Mouse (Mus musculus) left cerebral cortex, postnatal 25 days (tissue): ENCODE measurements around the gene Ambn. TPM values are rescaled to one million over a fixed set of nuclear protein-coding genes. Genes with fewer than 3 reads are reported as not detected.
"Not testable (repeated sequence)": the region's sequence is repeated elsewhere in the genome, so short reads cannot be mapped to it uniquely, and the experiment has no call there.

ENCODE experiments used
- DNase-seq, 2 experiments: peaks; one replicate each; pipeline ENCODE4 v3.0.0; 2022; ENCODE audit warnings: low spot score in 2 of 2, mixed read lengths in 1 of 2
- intact Hi-C: fragments of 180-260 bp; cut with DNase I; formaldehyde crosslinking; loops from one replicate; pipeline ENCODE4 v1.15.1; 2025
- total RNA-seq, 2 experiments: library from RNA; stranded (reverse); gene quantifications; 2 replicates each; pipeline ENCODE4 v1.2.3; 2021

The Ambn gene
- total RNA-seq = not detected

DNA sequence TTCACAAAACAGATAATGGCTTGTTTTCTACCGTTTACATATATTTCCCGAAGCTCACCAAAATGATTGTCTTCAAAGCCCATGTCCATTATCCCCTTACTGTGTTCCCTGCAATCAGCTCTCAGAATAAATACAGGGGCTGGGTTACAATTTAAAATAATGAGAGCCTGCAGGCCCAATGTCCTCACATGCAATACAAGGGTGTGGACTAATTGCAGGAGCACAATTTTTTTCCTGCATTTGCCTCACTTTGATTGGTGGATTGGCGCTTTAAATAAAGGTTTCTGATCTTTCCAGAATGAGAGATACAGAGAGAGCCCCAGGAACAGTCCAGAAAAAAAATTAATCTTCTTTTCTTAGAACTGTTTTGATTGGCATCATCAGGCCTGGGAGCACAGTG is at the start of gene Ambn:
TSS of gene Ambn (plus strand) at position 301 of the 400 bp plus-strand sequence.
- intact Hi-C loops = no loop called here
- DNase-seq = no peak

DNA sequence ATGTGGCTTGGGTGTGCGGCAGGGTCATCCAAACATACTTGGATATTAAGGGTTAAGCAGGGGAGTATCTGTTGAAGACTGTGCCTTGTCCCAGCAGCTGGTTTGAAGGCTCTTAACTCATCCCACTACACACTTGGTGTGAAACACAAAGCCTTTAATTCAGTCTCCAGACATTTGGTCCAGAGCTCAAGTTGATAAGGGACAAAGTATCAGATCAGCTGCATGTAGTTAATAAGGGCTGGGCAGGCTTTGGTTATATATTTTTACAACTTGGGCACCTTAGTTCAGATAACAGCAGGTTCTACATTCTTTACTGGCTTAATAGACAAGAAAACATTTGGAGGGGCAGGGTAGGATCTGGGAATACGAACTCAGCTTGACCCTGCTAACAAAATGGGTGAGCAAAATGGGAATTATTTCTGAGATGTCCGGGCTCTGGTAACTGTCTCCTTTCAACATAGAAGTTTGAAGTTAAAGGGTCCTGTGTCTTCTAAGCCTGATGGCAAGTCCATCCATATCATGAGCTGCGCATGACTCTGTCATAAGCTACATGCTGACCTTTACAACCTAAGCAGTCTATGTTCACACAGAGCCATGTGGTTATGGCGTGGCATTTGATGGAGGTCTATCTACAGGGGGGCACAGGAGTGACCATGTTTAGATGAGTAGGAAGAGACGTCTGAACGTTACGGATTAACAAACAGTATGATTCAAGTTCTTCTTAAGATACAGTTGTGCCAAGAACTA is 35.3 kb upstream of the Ambn start:
- no peak for DNase-seq
- intact Hi-C loops = no loop called here

GRCm38 (mm10) chr5:88424892-88425291 is 30.9 kb upstream of the Ambn start:
- peak; percentile 2 to 84 for DNase-seq
- intact Hi-C loops = not testable (repeated sequence)

DNA sequence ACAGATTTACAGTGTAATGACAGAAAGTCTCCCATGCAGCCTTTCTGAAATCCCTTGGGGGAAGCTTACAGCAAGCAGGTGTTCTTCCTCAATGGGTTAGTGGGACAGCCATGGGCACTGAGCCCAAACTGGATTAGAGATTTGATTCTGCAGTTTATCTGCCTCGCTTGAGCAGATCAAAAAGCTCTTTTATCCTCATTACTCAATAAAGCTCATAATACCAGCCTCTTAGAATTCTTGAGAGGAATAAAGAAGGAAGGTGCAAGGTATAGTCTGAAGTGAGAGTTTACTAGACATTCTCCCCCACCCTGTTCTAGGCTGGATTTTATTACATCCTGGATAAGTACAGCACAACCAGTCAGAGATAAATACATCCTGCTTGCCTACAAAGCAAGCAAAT is 29.0 kb upstream of the Ambn start:
- intact Hi-C loops = no loop called here
- no peak for DNase-seq

DNA sequence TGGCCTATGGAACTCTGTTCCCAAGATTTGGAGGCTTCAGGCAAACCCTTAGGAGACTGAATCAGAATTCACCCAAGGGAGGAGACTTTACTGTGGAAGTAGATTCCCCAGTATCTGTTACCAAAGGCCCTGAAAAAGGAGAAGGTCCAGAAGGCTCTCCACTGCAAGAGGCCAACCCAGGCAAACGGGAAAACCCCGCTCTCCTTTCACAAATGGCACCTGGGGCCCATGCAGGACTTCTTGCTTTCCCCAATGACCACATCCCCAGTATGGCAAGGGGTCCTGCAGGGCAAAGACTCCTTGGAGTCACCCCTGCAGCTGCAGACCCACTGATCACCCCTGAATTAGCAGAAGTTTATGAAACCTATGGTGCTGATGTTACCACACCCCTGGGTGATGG is 11.7 kb downstream of the Ambn start:
- intact Hi-C loops = no loop called here
- no peak for DNase-seq

DNA sequence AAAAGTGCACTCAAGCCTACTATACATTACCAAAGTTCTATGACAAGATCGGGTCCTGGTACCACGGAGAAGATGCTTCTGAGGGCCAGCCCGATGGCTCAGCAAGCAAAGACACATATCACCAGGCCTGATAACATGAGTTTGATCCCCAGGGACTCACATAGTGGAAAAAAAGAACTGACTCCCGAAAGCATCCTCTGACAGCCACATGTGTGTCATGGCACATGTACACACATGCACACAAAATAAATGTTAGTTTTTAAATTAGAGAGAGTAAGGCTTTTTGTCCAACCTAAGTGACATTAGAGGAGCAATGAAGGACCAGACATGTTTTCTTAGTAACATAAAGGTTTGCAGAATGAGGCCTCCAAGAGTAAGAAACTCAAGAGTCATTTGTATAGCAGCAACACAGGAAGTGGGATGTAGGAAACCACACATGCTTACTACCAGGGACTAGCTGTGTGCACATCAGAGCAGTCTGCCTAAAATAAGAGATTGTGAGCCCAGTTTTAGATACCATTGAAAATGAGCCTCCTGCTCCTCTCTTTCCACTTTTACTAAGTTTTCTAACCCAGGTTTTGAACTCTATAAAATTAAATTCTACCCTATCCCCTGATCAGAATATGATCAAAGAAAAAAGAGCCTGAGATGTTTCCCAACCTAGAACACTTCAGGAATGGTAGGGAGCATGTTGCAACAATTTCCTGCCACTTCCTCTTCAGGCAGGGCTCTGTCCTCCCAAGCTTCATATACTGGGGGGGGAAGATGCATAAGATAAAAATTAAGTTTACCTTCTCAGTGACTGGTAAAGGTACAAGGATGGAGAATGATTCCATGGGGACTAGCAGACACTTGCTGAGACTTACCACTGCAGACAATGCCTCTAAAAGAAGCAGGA is 13.3 kb downstream of the Ambn start:
- DNase-seq = no peak
- intact Hi-C loops = no loop called here

GRCm38 (mm10) chr5:88487675-88488074 is 31.9 kb downstream of the Ambn start, which contains the start of gene Enam:
TSS of gene Enam (plus strand) at chr5:88487975.
- DNase-seq = no peak
- intact Hi-C loops = no loop called here

- intact Hi-C loops = no loop called here
- no peak for DNase-seq
Observed at GRCm38 (mm10) chr5:88489004-88489403, 33.2 kb downstream of the Ambn start.

GRCm38 (mm10) chr5:88491111-88491510 is 35.3 kb downstream of the Ambn start:
- intact Hi-C loops = no loop called here
- DNase-seq = no peak

DNA sequence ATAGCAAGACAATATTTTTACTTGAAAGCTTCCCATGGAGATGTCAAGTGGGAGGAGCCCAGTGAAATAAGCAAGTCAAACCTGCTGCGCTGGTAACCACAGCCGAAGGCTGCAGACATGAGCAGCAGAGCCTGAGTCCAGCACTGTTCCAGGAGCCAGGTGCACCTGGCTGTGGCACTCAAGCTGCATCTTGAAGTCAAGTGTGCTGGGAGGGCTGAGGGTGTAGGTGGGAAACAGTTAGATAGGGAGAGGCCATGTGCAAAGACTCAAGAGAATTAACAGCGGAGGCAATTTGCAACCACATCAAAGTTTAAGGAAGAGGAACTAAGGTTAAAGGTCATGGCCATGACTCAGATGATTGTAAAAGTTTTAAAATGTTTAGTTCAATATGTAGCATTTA is 44.0 kb downstream of the Ambn start:
- no peak for DNase-seq
- intact Hi-C loops = no loop called here

GRCm38 (mm10) chr5:88508555-88508954 is 52.8 kb downstream of the Ambn start:
- DNase-seq = no peak
- intact Hi-C loops = no loop called here

DNA sequence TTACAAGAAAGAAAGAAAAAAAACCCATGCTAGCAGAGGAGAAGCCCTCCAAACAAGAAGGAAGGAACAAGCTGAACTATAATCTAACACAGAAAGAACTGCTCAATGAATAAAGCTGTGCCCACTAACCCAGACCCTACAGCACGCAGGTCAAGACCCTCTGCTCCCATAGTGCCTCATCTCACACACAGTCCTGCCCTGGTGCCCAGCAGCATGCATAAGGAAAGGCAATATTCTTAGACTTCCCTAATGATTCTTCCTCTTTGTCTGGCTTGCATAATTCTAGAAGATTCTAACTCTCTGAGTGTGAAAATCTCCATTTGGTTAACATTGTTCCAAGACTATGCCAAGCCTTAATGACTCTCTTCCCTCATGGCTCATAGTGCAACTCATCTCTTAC is 53.2 kb downstream of the Ambn start:
- DNase-seq = no peak
- intact Hi-C loops = no loop called here

Other genes with a start within 250 kb of the Ambn start
- not detected for gene Gm7714, start 187.1 kb upstream of the Ambn start, total RNA-seq
- not detected for gene Prol1, start 138.7 kb upstream of the Ambn start, total RNA-seq
- gene Amtn, start 79.9 kb upstream of the Ambn start, total RNA-seq = not detected
- gene Enam, start 32.0 kb downstream of the Ambn start, total RNA-seq = not detected
- gene Jchain, start 71.9 kb downstream of the Ambn start, total RNA-seq = under 1 TPM; 0.46 to 0.55 TPM
- gene Utp3, start 98.5 kb downstream of the Ambn start, total RNA-seq = 10 to 100 TPM; 23.8 to 25.0 TPM
- gene Rufy3, start 109.0 kb downstream of the Ambn start, total RNA-seq = 100 to 1,000 TPM; 176 to 178 TPM
- gene Grsf1, start 220.2 kb downstream of the Ambn start, total RNA-seq = 100 to 1,000 TPM; 100 to 109 TPM